Mouse (Mus musculus): ENCODE measurements at regions not wholly inside any gene's neighbourhood (a gene's known extent, or its start where the extent isn't known, plus 50 kb on each side); places are given as distances from the start of the nearest gene placed in this dataset.

DNA sequence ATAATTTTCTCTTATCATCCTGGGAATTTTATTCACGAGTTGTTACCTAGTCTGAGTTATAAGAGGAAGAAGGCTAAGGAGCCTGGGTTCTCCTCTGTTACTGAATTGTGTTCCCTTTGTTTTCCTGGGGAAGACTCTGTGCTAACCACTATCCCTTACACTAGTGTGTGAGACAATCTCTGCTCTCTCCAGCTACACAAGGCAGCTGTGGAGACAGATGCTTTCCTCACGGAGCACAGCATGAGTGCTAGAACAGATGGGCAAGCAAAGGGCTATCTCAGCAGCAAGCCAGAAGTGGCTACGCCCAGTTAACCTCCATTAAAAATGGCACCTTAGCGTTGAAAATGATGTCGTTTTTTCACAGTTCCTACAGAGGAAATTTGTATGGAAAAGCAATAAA is 75.5 kb upstream of the Lef1 start:
- WGBS, result 68% methylated on average over 5 of the region's 5 CpGs
- Histone ChIP-seq H3K9ac (ENCODE audit: low read depth, low read length) (no peak overlapping the region), H3K4me2 (replicated peaks; ENCODE audit: low read depth) (no peak overlapping the region), H3K27ac (ENCODE audit: low read depth, low read length) (no peak overlapping the region), H3K36me3 (ENCODE audit: control insufficient read depth, insufficient read depth) (no peaks in the 10 kb centered on the region), H3K4me1 (replicated peaks; ENCODE audit: control insufficient read depth, insufficient read depth, low read length) (no peaks in the 10 kb centered on the region), H3K9me3 (ENCODE audit: control insufficient read depth) (no peaks in the 10 kb centered on the region), H3K4me3 (ENCODE audit: low read depth, low read length) (no peak overlapping the region), H3K27me3 (replicated peaks; ENCODE audit: control insufficient read depth, insufficient read depth, low read length) (no peaks in the 10 kb centered on the region)
- TF ChIP-seq CTCF (IDR thresholded peaks at IDR 0.05; ENCODE audit: low read depth), result no peak
- no peak for ATAC-seq

DNA sequence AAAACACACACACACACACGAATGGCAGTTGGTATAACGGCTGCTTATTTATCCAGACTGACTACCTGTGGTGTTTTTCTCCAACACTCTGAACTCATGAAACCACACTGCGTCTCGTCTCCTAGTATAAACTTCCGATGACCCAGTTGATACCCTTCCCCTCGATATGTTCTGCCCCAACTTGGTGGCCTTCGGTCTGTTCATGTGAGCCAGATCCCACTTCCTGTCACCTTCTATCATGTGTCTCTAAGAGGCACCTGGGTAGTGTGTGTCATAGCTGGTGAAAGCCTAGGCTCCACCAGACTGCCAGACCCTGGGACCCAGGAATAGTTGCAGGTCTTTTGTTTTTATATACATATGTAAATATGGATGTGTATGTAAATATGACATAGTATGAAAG is 83.9 kb upstream of the Lef1 start:
- no peaks in the 10 kb centered on the region for H3K9me3 ChIP-seq (ENCODE audit: control insufficient read depth)
- no peak overlapping the region for H3K4me2 ChIP-seq (replicated peaks; ENCODE audit: low read depth)
- H3K27ac ChIP-seq (ENCODE audit: low read depth, low read length), result no peak overlapping the region
- H3K4me1 ChIP-seq (replicated peaks; ENCODE audit: control insufficient read depth, insufficient read depth, low read length), result no peaks in the 10 kb centered on the region
- H3K4me3 ChIP-seq (ENCODE audit: low read depth, low read length), result no peak overlapping the region
- ATAC-seq, result no peak
- H3K9ac ChIP-seq (ENCODE audit: low read depth, low read length), result no peak overlapping the region
- TF ChIP-seq CTCF (IDR thresholded peaks at IDR 0.05; ENCODE audit: low read depth), result no peak
- WGBS, result 86% methylated on average over 7 of the region's 7 CpGs
- H3K27me3 ChIP-seq (replicated peaks; ENCODE audit: control insufficient read depth, insufficient read depth, low read length), result no peaks in the 10 kb centered on the region
- no peaks in the 10 kb centered on the region for H3K36me3 ChIP-seq (ENCODE audit: control insufficient read depth, insufficient read depth)

DNA sequence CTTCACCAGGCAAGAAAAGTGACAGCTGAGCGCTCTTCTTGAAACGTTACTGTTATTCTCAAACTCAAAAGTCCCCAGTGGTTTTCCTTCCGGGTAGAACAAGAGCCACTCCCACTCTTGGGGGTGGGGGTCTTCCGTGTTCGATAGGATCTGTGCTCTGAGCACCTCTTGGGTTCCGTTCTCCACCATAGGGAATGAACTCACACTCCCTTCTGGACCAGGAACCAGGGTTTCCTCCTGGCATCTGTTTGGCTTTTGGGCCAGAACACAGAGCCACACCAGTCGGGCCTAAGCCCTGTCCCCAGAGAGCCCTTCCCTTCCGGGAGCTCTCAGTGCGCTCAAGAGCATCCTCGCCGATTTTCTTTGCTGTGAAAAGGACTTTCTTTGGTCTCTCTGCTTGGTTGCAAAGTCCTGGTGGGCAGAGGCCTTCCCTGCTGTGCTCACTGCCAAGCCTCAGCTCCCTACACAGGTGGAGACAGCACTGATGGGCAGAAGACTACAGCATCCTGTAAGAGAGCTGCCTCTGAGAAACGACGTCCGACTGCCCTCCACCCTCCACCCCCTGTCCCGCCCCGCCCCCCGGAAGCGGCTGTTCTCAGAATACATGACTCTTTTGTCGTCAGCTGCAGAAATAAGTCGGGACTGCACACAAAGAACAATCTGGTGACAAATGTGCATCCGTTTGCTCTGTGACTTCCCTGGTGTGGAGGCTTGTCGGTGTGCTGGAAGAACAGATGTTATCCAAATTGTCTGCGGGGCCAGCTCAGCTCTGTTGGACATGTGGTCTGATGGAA is 90.9 kb upstream of the Lef1 start:
- no peaks in the 10 kb centered on the region for H3K9me3 ChIP-seq (ENCODE audit: control insufficient read depth)
- H3K4me3 ChIP-seq (ENCODE audit: low read depth, low read length), result peak overlapping the region; percentile 2; the same call in 1 of the 2 replicates
- ATAC-seq, result no peak
- TF ChIP-seq CTCF (IDR thresholded peaks at IDR 0.05; ENCODE audit: low read depth), result no peak
- no peaks in the 10 kb centered on the region for H3K36me3 ChIP-seq (ENCODE audit: control insufficient read depth, insufficient read depth)
- H3K4me1 ChIP-seq (replicated peaks; ENCODE audit: control insufficient read depth, insufficient read depth, low read length), result no peaks in the 10 kb centered on the region
- H3K4me2 ChIP-seq (replicated peaks; ENCODE audit: low read depth), result peak overlapping the region; percentile 52
- no peak overlapping the region for H3K9ac ChIP-seq (ENCODE audit: low read depth, low read length)
- WGBS, result 21% methylated on average over 23 of the region's 23 CpGs
- no peaks in the 10 kb centered on the region for H3K27me3 ChIP-seq (replicated peaks; ENCODE audit: control insufficient read depth, insufficient read depth, low read length)
- no peak overlapping the region for H3K27ac ChIP-seq (ENCODE audit: low read depth, low read length)

DNA sequence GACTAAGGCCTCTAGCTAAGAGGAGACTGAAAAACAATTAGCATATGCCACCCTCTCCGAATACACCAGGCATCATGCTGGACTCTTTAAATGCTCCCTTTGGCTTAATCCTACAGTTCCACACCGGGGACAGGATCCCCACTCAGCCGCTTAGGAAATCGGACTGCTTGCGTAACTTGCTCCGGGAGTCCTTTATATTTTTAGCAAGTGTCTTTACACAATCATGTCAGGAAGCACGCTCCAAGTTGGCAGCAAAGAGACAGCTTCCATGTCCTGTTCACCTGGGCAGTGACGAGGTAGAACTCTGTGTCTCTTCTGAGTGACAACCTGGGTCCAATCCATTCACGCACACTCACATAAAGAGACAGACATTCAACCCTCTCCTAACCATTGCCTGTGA is 92.4 kb upstream of the Lef1 start:
- Histone ChIP-seq H3K9ac (ENCODE audit: low read depth, low read length) (no peak overlapping the region), H3K36me3 (ENCODE audit: control insufficient read depth, insufficient read depth) (no peaks in the 10 kb centered on the region), H3K4me1 (replicated peaks; ENCODE audit: control insufficient read depth, insufficient read depth, low read length) (no peaks in the 10 kb centered on the region), H3K9me3 (ENCODE audit: control insufficient read depth) (no peaks in the 10 kb centered on the region), H3K4me3 (ENCODE audit: low read depth, low read length) (no peak overlapping the region), H3K27ac (ENCODE audit: low read depth, low read length) (no peak overlapping the region), H3K27me3 (replicated peaks; ENCODE audit: control insufficient read depth, insufficient read depth, low read length) (no peaks in the 10 kb centered on the region), H3K4me2 (replicated peaks; ENCODE audit: low read depth) (no peak overlapping the region)
- no peak for TF ChIP-seq CTCF (IDR thresholded peaks at IDR 0.05; ENCODE audit: low read depth)
- 89% methylated on average over 9 of the region's 9 CpGs for whole genome bisulfite sequencing
- ATAC-seq, result no peak

DNA sequence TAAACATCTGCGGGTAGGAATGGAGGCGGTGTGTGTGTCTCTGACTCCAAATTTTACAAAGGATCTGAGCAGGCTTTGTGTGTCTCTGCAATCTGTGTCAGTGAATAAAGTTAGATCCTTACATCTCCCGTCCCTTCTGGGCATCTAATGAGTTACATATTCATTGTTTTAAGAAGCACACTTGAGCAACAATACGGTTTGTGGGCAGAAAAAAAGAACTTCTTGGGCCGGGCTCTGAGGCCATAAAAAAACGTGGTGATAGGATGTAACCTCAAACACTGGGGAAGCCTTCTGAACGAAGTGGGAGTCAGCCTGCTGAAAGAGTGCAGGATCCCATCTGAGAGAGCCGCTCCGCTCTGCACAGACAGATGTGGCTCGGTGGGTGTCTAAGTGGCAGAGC is 94.2 kb upstream of the Lef1 start:
- no peak for TF ChIP-seq CTCF (IDR thresholded peaks at IDR 0.05; ENCODE audit: low read depth)
- no peak overlapping the region for H3K9ac ChIP-seq (ENCODE audit: low read depth, low read length)
- H3K9me3 ChIP-seq (ENCODE audit: control insufficient read depth), result no peaks in the 10 kb centered on the region
- H3K4me3 ChIP-seq (ENCODE audit: low read depth, low read length), result no peak overlapping the region
- no peaks in the 10 kb centered on the region for H3K27me3 ChIP-seq (replicated peaks; ENCODE audit: control insufficient read depth, insufficient read depth, low read length)
- no peak for ATAC-seq
- H3K4me2 ChIP-seq (replicated peaks; ENCODE audit: low read depth), result no peak overlapping the region
- H3K4me1 ChIP-seq (replicated peaks; ENCODE audit: control insufficient read depth, insufficient read depth, low read length), result no peaks in the 10 kb centered on the region
- H3K27ac ChIP-seq (ENCODE audit: low read depth, low read length), result no peak overlapping the region
- 53% methylated on average over 10 of the region's 10 CpGs for WGBS
- no peaks in the 10 kb centered on the region for H3K36me3 ChIP-seq (ENCODE audit: control insufficient read depth, insufficient read depth)

DNA sequence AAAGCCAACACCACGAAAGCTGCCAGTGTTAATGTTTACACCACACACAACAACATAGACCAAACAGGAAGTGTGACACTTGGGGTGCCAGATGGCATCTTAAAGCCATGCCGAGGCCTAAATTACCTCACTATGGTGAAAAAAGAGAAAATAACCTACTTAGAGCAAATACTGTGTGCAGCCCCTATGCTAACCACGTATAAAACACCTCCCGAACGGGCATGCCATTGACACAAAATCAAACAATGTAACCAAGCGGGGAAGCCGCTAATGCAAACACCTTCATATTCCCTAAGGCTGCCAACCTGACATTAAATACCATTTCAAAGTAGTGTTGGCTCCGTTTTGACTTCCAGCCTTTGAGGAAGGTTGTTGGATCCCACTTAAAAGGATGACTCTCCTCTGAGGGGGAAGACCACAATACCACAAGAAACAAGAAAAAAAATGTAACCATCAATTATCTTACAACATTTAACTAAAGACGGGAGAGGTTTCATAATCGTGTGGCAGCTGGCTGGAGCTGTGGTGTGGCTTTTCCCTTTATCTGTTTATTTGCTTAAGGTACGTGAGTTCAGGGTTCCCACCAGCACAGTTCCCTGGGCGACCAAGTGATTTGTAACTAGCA is 96.1 kb upstream of the Lef1 start:
- Histone ChIP-seq H3K27me3 (replicated peaks; ENCODE audit: control insufficient read depth, insufficient read depth, low read length) (no peaks in the 10 kb centered on the region), H3K9ac (ENCODE audit: low read depth, low read length) (no peak overlapping the region), H3K4me2 (replicated peaks; ENCODE audit: low read depth) (no peak overlapping the region), H3K9me3 (ENCODE audit: control insufficient read depth) (no peaks in the 10 kb centered on the region), H3K27ac (ENCODE audit: low read depth, low read length) (no peak overlapping the region), H3K4me3 (ENCODE audit: low read depth, low read length) (no peak overlapping the region), H3K36me3 (ENCODE audit: control insufficient read depth, insufficient read depth) (no peaks in the 10 kb centered on the region), H3K4me1 (replicated peaks; ENCODE audit: control insufficient read depth, insufficient read depth, low read length) (no peaks in the 10 kb centered on the region)
- WGBS, result 45% methylated on average over 12 of the region's 12 CpGs
- TF ChIP-seq CTCF (IDR thresholded peaks at IDR 0.05; ENCODE audit: low read depth), result no peak
- ATAC-seq, result no peak

Data from intestine, postnatal 0 days (tissue).